ENCODE assay signal across 17 mouse cellular contexts in the genomic region with DNA sequence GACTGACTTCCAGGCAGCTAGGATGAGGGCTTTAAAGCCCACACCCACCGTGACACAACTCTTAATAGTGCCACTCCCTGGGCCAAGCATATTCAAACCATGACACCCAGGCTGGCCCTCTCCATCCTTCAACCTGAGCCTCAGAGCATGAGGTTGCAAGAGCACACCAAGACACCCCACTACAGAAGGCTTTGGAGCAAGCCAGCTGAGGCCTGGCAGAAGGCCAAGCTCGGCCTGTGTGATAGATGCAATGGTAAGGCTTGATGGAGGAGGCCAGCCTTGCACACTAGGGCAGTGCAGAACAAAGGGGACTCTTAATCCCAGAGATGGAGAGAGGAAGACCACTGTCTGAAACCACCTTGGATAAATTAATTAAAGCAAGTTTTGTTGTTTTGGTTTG. TPM values are rescaled to one million over a fixed set of nuclear protein-coding genes. Genes with fewer than 3 reads are reported as not detected.
A peak's percentile ranks its signal among the peaks of the same experiment; 100 is the strongest.
DNase-seq lines count a peak whose midpoint lies in the region; TF ChIP-seq lines count a peak whose summit lies in the region.
"Had no signal": no experiment of that assay in that cellular context is flagged by ENCODE, and none has a peak within 500 bp of the region (broad histone marks: within the 10 kb centered on the region; RNA-seq: fewer than 3 reads in every experiment).

No protein-coding gene starts in this region.

- intact Hi-C loops in heart, postnatal 25 days (cut with DNase I) = no loop called here

- TF ChIP-seq CTCF in cerebellum, adult 2 months (IDR thresholded peaks at IDR 0.05; ENCODE audit: borderline replicate concordance, insufficient read depth, low read depth, low read length) = no peak
- TF ChIP-seq CTCF in brain, embryonic 14.5 days (IDR thresholded peaks at IDR 0.05; ENCODE audit: borderline replicate concordance, extremely low read depth, insufficient read depth, insufficient read length) = no peak

- 46% methylated on average over 2 of the region's 2 CpGs for WGBS in cerebellum, adult 2 months

- DNase-seq in cerebellum, adult 2 months = peak; percentile 18 to 20
- no peak for DNase-seq in cerebellum, adult 11 months
- DNase-seq in lung, postnatal 10 days = peak; percentile 24
- DNase-seq in lung, postnatal 14 days = no peak
- DNase-seq in MEL-GATA-1-ER (ENCODE audit: extremely low read depth, low read depth) = peak; percentile 20
- peak; percentile 29 for DNase-seq in brain, embryonic 14.5 days (ENCODE audit: low read depth)
- no peak for DNase-seq in heart, postnatal 25 days (ENCODE audit: low spot score)
- no peak for DNase-seq in spleen, adult 18-20 months
- DNase-seq: gastrocnemius, postnatal 36 days; heart, postnatal 36 days; kidney, adult 9 months; thymus, postnatal 36 days had no signal

- no peaks in the 10 kb centered on the region for H3K27me3 ChIP-seq in cerebellum, adult 2 months (ENCODE audit: control insufficient read depth, insufficient read depth, low read length)

- H3K4me3 ChIP-seq in cerebellum, adult 2 months (replicated peaks; ENCODE audit: insufficient read depth, low read depth, low read length) = no peak overlapping the region
- H3K4me3 ChIP-seq: embryonic facial prominence, embryonic 12.5 days; midbrain, embryonic 12.5 days had no signal

- H3K4me1 ChIP-seq in cerebellum, adult 2 months (ENCODE audit: control insufficient read depth, insufficient read depth, low read length) = no peaks in the 10 kb centered on the region

- TF ChIP-seq POLR2A in cerebellum, adult 2 months (IDR thresholded peaks at IDR 0.05; ENCODE audit: borderline replicate concordance, insufficient read depth, low read length) = no peak
- no peak for TF ChIP-seq POLR2A in brain, embryonic 14.5 days (IDR thresholded peaks at IDR 0.05; ENCODE audit: borderline replicate concordance, extremely low read depth, insufficient read depth, insufficient read length, poor library complexity, severe bottlenecking)

- H3K27ac ChIP-seq in cerebellum, adult 2 months (ENCODE audit: insufficient read depth, low read length) = no peak overlapping the region
- H3K27ac ChIP-seq: embryonic facial prominence, embryonic 12.5 days; macrophage; midbrain, embryonic 12.5 days; stomach, postnatal 0 days had no signal

RNA-seq across cellular contexts. Expression of a gene that starts 3.2 kb away (rescaled TPM):
- 5.3 and 5.7 TPM in 2 replicates for polyA plus RNA-seq in cerebellum, adult 2 months (2012; rRNA removed)
- polyA plus RNA-seq in brain, embryonic 14.5 days (2012; rRNA removed) = 4.2 and 7.0 TPM in 2 replicates
- under 1 TPM; 0.60 to 0.92 TPM for total RNA-seq in heart, postnatal 25 days (2021)
- total RNA-seq: common myeloid progenitor, adult 5-6 weeks had no signal

RNA-seq across cellular contexts. Expression of a gene that starts 47.9 kb away (rescaled TPM):
- 45.3 and 46.2 TPM in 2 replicates for polyA plus RNA-seq in cerebellum, adult 2 months (2012; rRNA removed)
- polyA plus RNA-seq in brain, embryonic 14.5 days (2012; rRNA removed) = 66.8 and 78.4 TPM in 2 replicates
- 10 to 100 TPM; 16.6 to 21.3 TPM for total RNA-seq in heart, postnatal 25 days (2021)

Comparison
In these comparisons a context has a peak if more than half of its experiments do, and no peak if none do; other contexts are left out.
1. DNase-seq: peak in cerebellum, adult 2 months (2 of 2), lung, postnatal 10 days (single experiment), MEL-GATA-1-ER (single experiment) and brain, embryonic 14.5 days (single experiment); none in cerebellum, adult 11 months (single experiment), lung, postnatal 14 days (single experiment), heart, postnatal 25 days (single experiment) and spleen, adult 18-20 months (0 of 2).